Mouse (Mus musculus) cerebellum, postnatal 14 days (tissue): ENCODE data around the gene Map4k3.
"Not testable (repeated sequence)": the region's sequence is repeated elsewhere in the genome, so short reads cannot be mapped to it uniquely, and the experiment has no call there.

ENCODE experiments used
- DNase-seq, 2 experiments: peaks; one replicate each; pipeline ENCODE4 v3.0.0; 2021; ENCODE audit warnings: mixed read lengths in 2 of 2

Gene Map4k3

GRCm38 (mm10) chr17:80728062-80728858 is at the start of gene Map4k3:
Gene Map4k3, minus strand, starts transcription at chr17:80728485.
- peak; percentile 89 to 92 for DNase-seq

GRCm38 (mm10) chr17:80777581-80777980 is 49.3 kb upstream of the Map4k3 start:
- no peak for DNase-seq

GRCm38 (mm10) chr17:80775178-80775788 is 47.0 kb upstream of the Map4k3 start:
- peak in 1 of 2 experiments; percentile 15 for DNase-seq

- no peak for DNase-seq
These were observed 44.5 kb upstream of the Map4k3 start for GRCm38 (mm10) chr17:80772545-80773453.

- no peak for DNase-seq
These were observed 41.8 kb upstream of the Map4k3 start for GRCm38 (mm10) chr17:80770065-80770464.

- DNase-seq = no peak
These were observed 36.9 kb upstream of the Map4k3 start for GRCm38 (mm10) chr17:80765204-80765603.

- DNase-seq = no peak
These were observed 34.9 kb upstream of the Map4k3 start for GRCm38 (mm10) chr17:80763065-80763681.

GRCm38 (mm10) chr17:80762391-80763040 is 34.2 kb upstream of the Map4k3 start:
- DNase-seq = no peak

GRCm38 (mm10) chr17:80761191-80761590 is 32.9 kb upstream of the Map4k3 start:
- not testable (repeated sequence) for DNase-seq

- DNase-seq = no peak
These were observed 32.3 kb upstream of the Map4k3 start for GRCm38 (mm10) chr17:80760344-80761145.

GRCm38 (mm10) chr17:80756043-80756442 is 27.8 kb upstream of the Map4k3 start:
- no peak for DNase-seq

- no peak for DNase-seq
These were observed 27.0 kb upstream of the Map4k3 start for GRCm38 (mm10) chr17:80755076-80755871.

GRCm38 (mm10) chr17:80754589-80754988 is 26.3 kb upstream of the Map4k3 start:
- no peak for DNase-seq

- DNase-seq = no peak
These were observed 24.2 kb upstream of the Map4k3 start for GRCm38 (mm10) chr17:80752466-80752865.

GRCm38 (mm10) chr17:80739421-80739820 is 11.1 kb upstream of the Map4k3 start:
- DNase-seq = peak in 1 of 2 experiments; percentile 28

- no peak for DNase-seq
These were observed 6.4 kb upstream of the Map4k3 start for GRCm38 (mm10) chr17:80734700-80735099.

GRCm38 (mm10) chr17:80733121-80733800 is 5.0 kb upstream of the Map4k3 start:
- DNase-seq = no peak

GRCm38 (mm10) chr17:80732256-80732655 is 4.0 kb upstream of the Map4k3 start:
- DNase-seq = no peak

GRCm38 (mm10) chr17:80730283-80730682 is 2.0 kb upstream of the Map4k3 start:
- DNase-seq = not testable (repeated sequence)

- no peak for DNase-seq
These were observed 1.5 kb upstream of the Map4k3 start for GRCm38 (mm10) chr17:80729825-80730224.
